Mouse (Mus musculus): ENCODE results near the gene Rgs9. TPM values are rescaled to one million over a fixed set of nuclear protein-coding genes. Genes with fewer than 3 reads are reported as not detected.
A peak's percentile ranks its signal among the peaks of the same experiment; 100 is the strongest.

Rgs9 gene
- polyA plus RNA-seq, 1 experiment from 2014 or later, result 3.0 TPM

DNA sequence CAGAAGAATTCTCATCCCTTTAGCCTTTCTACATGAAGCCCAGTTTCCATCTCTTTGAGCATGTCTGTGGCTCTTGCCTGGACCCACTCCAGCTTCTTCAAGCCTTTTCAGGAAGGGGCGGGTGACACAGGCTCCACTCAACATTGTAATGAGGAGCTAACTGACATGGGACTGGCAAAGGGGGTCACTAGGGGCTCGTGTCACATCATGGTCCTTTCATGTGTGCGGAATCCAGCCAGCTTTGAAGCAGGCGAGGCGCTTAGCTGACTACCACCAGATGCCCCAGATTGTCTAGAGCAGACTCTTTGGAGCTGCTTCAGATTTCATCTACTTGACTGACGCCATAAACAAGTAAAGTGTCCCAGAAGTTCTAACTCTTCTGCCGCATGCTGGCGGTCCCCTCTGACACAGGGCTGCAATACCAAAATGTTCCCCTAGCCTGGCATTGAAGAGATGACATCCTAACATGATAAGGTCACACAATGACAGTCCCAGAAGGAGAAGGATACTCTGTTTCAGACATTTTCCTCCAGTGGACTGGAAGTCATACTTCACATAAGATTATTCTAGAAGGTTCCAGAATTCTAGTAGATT, 122.5 kb downstream of the Rgs9 start:
- H3K27ac ChIP-seq (ENCODE audit: low read length), result no peak overlapping the region

More for the DNA sequence above, 122.5 kb downstream of the Rgs9 start:
- Histone ChIP-seq H3K4me3 (ENCODE audit: low read depth, low read length) (no peak overlapping the region), H3K9me3 (ENCODE audit: low read length) (no peaks in the 10 kb centered on the region), H3K9ac (replicated peaks; ENCODE audit: low read depth) (no peak overlapping the region), H3K27me3 (replicated peaks; ENCODE audit: insufficient read depth, low read length) (no peaks in the 10 kb centered on the region), H3K4me2 (replicated peaks; ENCODE audit: low read depth, low read length) (no peak overlapping the region), H3K4me1 (ENCODE audit: insufficient read depth, low read depth, low read length) (no peaks in the 10 kb centered on the region), H3K36me3 (ENCODE audit: insufficient read depth, low read length) (no peaks in the 10 kb centered on the region)
- whole genome bisulfite sequencing, result 58% methylated on average over 8 of the region's 8 CpGs
- DNase-seq (ENCODE audit: low spot score) (peak; percentile 92), ATAC-seq (peak; percentile 94)
- TF ChIP-seq CTCF (IDR thresholded peaks at IDR 0.05) (peak; percentile 50), EP300 (IDR thresholded peaks at IDR 0.05) (peak; percentile 85)

Other genes with a start within 250 kb of the Rgs9 start
- 0.57 and 0.80 TPM in 2 replicates for gene E030025P04Rik, start 153.8 kb downstream of the Rgs9 start, polyA plus RNA-seq (2015; fragmentation: Nextera tagmentation; extraction: Ambion mirVana)
- gene Gna13, start 64.7 kb upstream of the Rgs9 start, polyA plus RNA-seq (2015; fragmentation: Nextera tagmentation; extraction: Ambion mirVana), result 57.7 and 69.7 TPM in 2 replicates
- 0.07 TPM in 1 of 2 replicates, not detected in the other for gene 9930022D16Rik, start 115.8 kb upstream of the Rgs9 start, polyA plus RNA-seq (2015; fragmentation: Nextera tagmentation; extraction: Ambion mirVana)
- gene Amz2, start 127.8 kb upstream of the Rgs9 start, polyA plus RNA-seq (2015; fragmentation: Nextera tagmentation; extraction: Ambion mirVana), result 23.6 and 28.8 TPM in 2 replicates
- 6.6 and 7.1 TPM in 2 replicates for gene Arsg, start 175.2 kb upstream of the Rgs9 start, polyA plus RNA-seq (2015; fragmentation: Nextera tagmentation; extraction: Ambion mirVana)
- 1.8 and 2.3 TPM in 2 replicates for gene Slc16a6, start 175.5 kb upstream of the Rgs9 start, polyA plus RNA-seq (2015; fragmentation: Nextera tagmentation; extraction: Ambion mirVana)

Data from lung, postnatal 0 days (tissue).